Mouse (Mus musculus) heart, postnatal 0 days (tissue): ENCODE results near the gene Fbf1.

Experiments used
- CTCF ChIP-seq: IDR thresholded peaks from 2 replicates; pipeline ENCODE4 v1.5.1; 2016; ENCODE audit warnings: antibody characterized with exemption, control low read depth, low read depth
- EP300 ChIP-seq: IDR thresholded peaks from 2 replicates; pipeline ENCODE4 v1.6.1; 2016; ENCODE audit warnings: antibody characterized with exemption, low read depth

DNA sequence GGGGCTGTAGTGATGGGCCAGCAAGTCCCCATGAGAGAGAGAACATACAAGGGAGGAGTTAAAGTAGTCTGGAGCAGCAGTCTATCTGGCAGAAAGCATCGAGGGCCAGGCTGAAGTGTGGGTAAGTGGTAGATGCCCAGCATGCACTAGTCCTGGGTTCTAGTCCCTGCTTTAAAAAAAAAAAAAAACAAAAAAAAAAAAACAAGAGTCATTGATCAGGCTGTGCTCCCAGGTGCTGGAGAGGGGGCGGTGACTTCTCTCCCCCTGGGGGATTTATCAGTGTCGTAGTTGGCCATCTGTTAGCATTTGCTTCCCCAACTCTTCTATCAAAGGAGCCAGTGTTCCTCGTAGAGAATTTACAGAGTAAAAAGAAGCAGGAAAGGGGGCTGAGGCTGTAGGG is 38.7 kb upstream of the Fbf1 start:
- TF ChIP-seq CTCF (no peak), EP300 (no peak)
